Mouse (Mus musculus): ENCODE data around the gene Gm3591.
"Not testable (repeated sequence)": the region's sequence is repeated elsewhere in the genome, so short reads cannot be mapped to it uniquely, and the experiment has no call there.

The Gm3591 gene

GRCm38 (mm10) chr14:6412382-6412781, at the start of gene Gm3591:
Gene Gm3591 (minus strand): TSS chr14:6412482.
- DNase-seq: not testable (repeated sequence)

GRCm38 (mm10) chr14:6444511-6444910, 32.2 kb upstream of the Gm3591 start, which contains the start of gene Gm3594:
Gene Gm3594 (minus strand): TSS chr14:6444611.
- not testable (repeated sequence) for DNase-seq

GRCm38 (mm10) chr14:6440774-6441173, 28.5 kb upstream of the Gm3591 start:
- DNase-seq: peak; percentile 3

GRCm38 (mm10) chr14:6440206-6440605, 27.9 kb upstream of the Gm3591 start:
- peak; percentile 2 for DNase-seq

- peak; percentile 7 for DNase-seq
These were observed 14.5 kb upstream of the Gm3591 start for GRCm38 (mm10) chr14:6426766-6427165.

DNA sequence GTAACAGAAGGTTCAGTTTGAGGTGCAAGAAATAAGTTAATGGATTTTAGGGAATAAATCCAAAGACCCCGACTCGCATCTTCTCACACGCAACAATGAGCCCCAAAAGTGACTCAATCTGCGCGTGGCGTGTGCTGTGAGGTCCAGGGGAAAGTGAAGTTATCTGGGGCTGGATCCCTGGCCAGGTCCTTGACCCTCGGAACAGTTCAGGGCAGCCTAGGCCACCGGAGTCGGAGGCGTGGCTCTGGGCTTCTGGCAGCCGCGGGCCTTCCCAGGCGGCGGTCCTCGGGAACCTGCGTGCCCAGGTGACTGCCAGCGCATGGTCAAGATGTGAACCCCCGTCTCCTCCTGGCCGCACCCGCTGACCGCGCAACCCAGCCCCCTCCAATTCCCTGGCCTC, 14.1 kb upstream of the Gm3591 start:
- DNase-seq: peak; percentile 6

GRCm38 (mm10) chr14:6390219-6390618, 22.1 kb downstream of the Gm3591 start, which contains the start of gene Gm16440:
Gene Gm16440 (minus strand): TSS chr14:6390319.
- DNase-seq: not testable (repeated sequence)
